In genomic region chr3:138662625-138663024, GRCm38 (mm10) we compare ENCODE assay signal across 22 mouse cellular contexts.
"Had no signal": no experiment of that assay in that cellular context is flagged by ENCODE, and none has a peak within 500 bp of the region (broad histone marks: within the 10 kb centered on the region; RNA-seq: fewer than 3 reads in every experiment).

No protein-coding gene starts in this region.

- H3K4me3 ChIP-seq: heart, embryonic 10.5 days; heart, embryonic 12.5 days; hindbrain, embryonic 13.5 days; hindbrain, embryonic 15.5 days; layer of hippocampus, adult 2 months; limb, embryonic 13.5 days; limb, embryonic 15.5 days; liver, embryonic 12.5 days had no signal

- DNase-seq: gastrocnemius, postnatal 10 days; gastrocnemius, postnatal 25 days; heart, adult 18-20 months; heart, postnatal 10 days; heart, postnatal 4 days; kidney, adult 18-20 months; kidney, adult 8-10 months; kidney, postnatal 10 days; kidney, postnatal 25 days; kidney, postnatal 4 days; layer of hippocampus, postnatal 36 days; left cerebral cortex, postnatal 4 days had no signal

- H3K27ac ChIP-seq: heart, embryonic 10.5 days; hindbrain, embryonic 13.5 days; hindbrain, embryonic 15.5 days; hindbrain, postnatal 0 days; layer of hippocampus, adult 2 months; limb, embryonic 13.5 days; limb, embryonic 15.5 days; liver, embryonic 12.5 days had no signal

- ATAC-seq: hindbrain, postnatal 0 days; intestine, embryonic 16.5 days; liver, embryonic 12.5 days had no signal
